Mouse (Mus musculus): ENCODE measurements around the gene Cbr1.
A peak's percentile ranks its signal among the peaks of the same experiment; 100 is the strongest.

The Cbr1 gene

DNA sequence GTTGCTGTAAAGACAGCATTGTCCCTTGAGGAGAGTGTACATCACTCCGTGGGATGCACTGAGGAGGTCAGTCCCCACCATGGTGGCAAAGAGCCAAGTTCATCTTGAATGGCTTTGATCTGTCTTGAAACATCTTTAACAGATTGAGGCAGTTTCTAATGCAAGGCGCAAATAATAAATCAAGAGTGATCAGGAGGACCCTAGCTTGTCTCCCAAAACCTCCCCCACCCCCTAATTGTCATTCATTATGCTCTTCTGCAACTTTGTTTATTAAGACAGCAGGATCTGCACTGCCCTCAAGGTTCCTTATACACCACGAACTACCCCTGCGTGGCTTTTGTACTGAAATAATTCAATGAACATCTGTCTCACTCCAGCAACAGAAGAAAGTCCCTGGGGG, at the start of gene Cbr1:
Gene Cbr1, plus strand, starts transcription at position 301 of the 400 bp plus-strand sequence.
- DNase-seq (ENCODE audit: low read depth in 2 of 2, low spot score in 2 of 2), result no peak

DNA sequence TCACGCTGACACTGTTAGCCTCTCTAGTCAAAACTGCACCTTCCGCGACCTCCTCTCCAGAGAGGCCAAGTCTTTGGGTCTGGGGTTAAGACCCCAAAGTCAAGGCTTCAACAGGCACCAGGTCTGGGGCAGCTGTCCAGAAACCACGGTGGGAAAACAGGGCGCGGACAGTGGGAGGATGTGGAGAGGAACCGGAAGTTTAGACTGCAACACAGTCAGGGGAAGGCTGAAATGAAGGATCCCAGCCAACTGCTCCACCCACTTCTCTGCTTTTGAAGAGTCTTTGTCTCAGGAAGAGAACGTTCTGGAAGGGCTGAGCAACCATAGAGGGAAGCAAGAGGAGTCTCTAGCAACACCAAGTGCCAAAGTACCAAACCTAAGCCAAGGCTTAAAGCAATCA, 48.0 kb upstream of the Cbr1 start:
- DNase-seq (ENCODE audit: low read depth in 2 of 2, low spot score in 2 of 2), result no peak

DNA sequence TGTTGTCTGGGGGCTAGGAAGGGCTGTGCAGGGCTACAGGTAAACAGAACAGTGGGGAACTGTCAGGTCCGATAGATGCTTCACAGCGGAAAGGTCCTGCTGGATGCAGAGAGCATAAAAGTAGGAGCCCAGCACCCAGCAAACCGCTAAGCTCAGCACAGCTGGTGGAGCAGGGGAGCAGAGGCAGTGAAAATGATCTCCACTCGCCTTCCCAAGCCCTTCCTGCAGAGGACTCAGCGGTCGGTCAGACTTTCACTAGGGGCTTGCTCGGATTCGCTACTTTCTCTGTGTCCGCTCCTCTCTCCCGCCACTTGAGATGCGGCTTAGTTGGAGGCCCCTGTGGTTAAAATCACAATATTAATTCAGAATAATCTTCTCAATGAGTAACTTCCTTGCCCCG, 47.2 kb upstream of the Cbr1 start:
- DNase-seq (ENCODE audit: low read depth in 2 of 2, low spot score in 2 of 2), result no peak

DNA sequence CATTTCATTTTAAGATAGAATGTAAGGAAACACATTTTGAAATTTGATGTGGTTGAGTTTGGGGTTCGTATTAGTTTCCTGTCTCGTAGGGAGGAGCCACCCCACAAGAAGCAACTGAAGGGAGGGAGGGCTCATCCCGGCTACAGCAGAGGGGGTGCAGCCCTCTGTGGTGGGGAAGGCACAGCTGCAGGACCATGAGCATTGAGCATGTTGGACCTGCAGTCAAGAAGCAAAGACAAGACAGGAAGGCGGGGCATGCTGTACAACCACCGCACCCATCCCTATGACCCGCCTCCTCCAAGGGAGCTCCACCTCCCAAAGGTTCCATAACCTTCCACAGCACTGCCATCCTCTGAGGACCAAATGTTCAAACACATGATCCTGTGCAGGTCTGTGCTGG, 33.3 kb upstream of the Cbr1 start:
- peak; percentile 28 to 54 for DNase-seq (ENCODE audit: low read depth in 2 of 2, low spot score in 2 of 2)

DNA sequence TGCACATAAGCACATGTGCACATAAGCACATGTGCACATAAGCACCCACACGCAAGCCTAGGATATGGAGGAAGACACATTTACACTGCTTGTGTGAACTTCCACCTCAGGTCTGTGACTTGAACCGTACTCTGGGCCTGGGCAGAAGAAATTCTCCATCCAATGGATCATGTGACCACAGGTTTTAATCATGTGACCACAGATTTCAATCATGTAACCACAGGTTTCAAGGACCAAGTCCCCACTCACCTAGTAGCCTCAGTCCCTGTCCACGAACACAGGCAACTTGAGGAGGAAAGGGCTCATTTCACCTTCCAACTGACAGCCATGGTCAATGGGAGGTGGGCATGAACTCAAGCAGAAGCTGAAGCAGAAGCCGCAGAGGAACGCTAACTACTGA, 32.2 kb upstream of the Cbr1 start:
- DNase-seq (ENCODE audit: low read depth in 2 of 2, low spot score in 2 of 2), result no peak

DNA sequence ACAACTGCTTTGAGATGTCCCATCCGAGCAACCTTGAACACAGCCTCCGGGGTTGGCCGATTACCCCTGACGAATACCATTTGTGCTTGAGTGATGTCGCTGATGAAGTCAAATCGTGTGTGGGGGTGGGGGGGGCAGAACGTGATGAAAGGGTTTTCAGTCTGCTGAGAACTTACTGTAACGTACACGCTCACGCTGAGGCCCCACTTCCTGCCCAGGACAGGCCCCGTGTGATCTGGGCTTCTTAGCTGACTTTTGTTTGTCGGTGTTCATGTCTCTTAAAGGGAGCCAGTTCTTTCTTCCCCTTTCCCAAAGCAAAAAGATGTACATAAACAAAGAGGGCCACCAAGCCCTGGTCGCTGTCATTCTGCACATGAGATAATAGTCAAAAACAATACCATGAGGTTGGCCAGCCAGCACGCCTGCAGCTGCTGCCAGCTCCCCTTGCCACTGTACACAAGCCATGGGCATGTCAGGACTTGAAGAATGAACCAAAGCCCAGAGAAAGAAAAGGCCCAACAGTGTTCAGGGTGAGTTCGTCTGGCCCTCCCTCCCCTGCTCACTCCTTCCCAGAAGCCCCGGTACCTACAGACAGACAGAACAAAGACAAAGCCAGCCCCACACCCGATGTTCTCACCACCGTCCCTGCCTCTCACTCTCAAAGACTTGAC, 31.0 kb upstream of the Cbr1 start:
- DNase-seq (ENCODE audit: low read depth in 2 of 2, low spot score in 2 of 2), result peak; percentile 38 to 65

DNA sequence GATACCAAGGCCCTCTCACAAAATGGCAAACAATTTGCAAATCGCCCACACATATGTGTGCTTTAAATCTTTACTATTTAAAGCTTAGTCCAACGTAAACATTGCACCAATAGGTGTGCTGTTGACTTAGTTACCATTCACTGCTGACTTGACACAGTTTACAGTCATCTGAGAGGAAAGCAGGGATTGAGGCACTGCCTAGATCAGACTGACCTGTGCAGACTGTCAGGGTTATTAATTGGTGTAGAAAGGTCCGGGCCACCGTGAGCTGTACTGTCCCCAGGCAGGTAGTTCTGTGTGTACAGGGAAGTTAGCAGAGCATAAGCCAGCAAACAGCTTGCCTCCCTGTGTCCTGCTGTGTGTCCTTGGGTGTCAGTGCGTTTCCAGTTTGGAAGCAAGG, 30.1 kb upstream of the Cbr1 start:
- no peak for DNase-seq (ENCODE audit: low read depth in 2 of 2, low spot score in 2 of 2)

DNA sequence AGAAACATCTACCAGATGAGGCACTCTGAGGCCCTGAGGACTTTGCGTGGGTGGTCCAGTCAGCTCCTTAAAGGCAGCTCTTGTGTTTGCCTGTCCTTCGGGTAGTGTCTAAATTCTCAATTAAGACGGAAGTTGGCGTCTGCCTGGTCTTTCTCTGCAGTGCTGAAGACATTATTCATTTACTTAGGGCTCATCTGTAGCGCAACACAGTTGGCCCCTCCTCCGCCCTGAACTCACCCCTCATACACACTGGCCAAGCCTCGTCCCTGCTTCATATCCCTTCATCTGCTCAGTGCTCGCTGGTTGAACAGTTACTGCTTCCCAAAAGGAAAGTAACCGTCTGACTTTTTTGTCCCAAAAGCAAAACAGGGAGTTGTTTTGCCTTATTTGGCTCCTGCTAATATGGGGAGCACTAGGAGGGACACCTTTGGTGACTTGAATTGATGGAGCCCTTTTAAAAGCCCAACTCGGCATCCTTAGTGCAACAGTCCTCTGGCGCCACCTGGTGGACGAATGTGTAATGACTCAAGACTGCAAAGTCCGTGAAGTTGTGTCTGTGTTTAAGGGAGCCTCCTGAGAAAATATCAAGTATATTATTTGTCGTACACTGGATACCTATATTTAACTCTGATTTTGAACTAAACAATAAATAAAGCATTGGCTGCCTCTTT, 29.1 kb upstream of the Cbr1 start:
- peak; percentile 83 to 87 for DNase-seq (ENCODE audit: low read depth in 2 of 2, low spot score in 2 of 2)

DNA sequence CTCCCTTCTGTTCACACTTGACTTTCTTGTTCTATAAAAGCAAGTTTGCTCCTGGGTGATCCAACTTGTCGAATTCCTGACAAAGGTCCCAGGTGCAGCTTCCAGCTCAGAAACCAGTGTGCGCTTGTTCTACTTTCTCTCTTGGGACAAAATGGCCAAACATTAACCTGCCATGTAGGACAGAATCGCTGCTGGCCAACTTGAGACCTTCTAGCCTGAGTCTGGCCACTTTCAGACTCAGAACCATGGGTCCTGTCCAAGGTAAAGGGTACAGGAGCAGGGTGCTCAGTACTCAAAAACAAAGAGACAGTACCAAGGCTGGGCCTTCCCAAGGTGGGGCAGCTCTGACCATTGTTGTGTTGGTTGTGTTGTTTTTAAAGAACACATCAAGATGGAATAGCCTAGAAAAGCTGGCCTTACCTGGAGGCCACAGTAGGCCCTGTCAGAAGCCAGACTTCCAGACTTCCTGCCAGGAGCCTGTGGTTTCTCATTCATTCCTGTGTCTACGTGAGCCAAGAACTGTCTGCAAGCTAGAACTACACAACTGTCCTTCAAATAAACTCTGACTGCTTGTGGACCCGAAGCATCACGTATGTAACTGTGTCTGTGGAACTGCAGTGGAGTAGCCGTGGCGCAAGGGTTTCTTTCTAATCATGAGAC, 27.2 kb upstream of the Cbr1 start:
- no peak for DNase-seq (ENCODE audit: low read depth in 2 of 2, low spot score in 2 of 2)

DNA sequence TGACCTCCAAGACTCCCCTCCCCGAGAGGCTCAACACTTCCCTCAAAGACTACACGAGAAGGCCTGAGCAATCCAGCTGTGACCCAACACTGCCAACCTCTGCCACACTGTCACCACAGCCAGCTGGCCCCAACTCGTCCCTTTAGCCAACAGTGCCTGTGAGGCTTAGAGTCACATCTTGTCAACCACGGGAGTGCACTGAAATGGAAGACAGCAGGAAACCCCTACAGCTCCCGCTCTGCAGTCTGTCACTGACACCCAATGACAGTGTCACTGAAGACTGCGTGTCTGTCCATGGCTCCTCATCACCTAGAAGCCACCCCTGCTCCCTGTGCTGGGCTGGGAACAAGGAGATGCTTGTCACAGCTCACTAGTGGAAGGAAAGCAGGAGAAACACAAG, 24.5 kb upstream of the Cbr1 start:
- no peak for DNase-seq (ENCODE audit: low read depth in 2 of 2, low spot score in 2 of 2)

DNA sequence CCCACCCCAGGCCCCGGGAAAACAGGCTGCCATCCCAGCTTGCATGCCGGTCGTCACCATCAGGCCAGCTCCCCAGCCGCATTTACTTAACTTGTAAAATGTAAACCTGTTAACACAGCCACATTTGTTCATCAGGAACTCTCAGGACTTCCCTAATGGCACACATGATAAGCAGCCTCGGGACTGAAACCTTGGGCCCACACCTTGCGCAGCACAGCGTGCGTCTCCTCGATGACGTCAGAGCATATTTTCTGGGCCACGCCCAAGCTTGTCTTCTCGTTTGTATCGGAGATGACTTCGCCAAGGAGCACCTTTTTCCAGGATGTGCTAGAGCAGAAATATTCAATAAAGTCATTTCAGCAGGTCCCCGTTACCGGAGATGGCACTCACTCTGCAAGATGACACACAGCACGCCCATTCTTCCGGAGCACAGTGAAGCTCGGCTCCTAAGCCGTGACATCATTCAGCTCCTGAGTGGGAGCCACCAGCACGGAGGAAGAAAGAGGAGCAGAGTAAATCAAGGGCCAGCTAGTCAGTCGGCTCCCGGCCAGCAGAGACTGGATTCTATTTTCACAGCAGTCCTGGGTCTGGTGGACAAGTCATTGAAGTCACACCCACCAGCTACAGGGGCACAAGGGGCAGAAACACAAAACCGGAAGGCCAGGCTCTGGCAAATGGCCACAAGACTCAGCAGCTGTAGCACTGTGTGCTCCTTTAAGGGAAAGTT, 20.5 kb upstream of the Cbr1 start:
- no peak for DNase-seq (ENCODE audit: low read depth in 2 of 2, low spot score in 2 of 2)

DNA sequence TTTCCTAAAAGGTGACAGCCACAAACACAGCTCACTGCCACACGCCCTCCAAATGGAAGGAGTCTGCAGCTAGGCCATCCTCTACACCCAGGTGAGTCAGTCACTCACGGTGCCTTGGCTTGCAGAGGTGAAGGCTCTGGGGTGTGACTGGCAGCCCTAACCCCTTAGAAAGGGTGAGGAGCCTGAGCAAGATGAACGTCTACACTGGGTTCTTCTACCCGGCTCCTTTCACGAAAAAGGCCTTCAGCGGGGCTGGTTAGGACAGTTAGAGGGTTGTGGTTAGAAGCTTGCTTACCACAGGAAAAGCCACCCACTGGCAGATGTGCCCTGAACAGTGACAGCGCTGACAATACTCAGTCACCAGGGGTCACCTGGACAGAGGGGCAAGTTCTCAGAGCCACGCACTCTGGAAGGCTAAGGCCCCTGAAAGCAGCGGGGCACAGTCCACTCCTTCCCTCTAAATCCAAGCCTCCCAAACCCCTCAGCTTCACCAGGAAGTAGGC, 19.9 kb upstream of the Cbr1 start:
- DNase-seq (ENCODE audit: low read depth in 2 of 2, low spot score in 2 of 2), result no peak

DNA sequence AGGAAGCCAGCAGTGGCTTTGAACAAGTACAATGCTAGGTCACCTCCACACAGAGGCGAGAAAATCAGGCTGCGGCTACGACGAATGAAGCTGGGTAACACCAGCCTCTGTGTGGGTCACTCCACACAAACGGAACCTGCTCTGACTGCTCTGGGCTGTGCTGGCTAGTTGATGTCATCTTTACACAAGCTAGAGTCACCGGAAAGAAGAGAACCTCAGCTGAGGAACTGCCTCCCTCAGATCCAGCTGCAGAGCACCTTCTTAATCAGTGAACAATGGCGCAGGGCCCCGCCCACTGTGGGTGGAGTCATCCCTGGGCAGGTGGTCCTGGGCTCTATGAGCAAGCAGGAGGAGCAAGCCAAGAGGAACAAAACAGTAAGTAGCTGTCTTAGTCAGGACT, 19.3 kb upstream of the Cbr1 start:
- DNase-seq (ENCODE audit: low read depth in 2 of 2, low spot score in 2 of 2), result peak in 1 of 2 experiments; percentile 15

DNA sequence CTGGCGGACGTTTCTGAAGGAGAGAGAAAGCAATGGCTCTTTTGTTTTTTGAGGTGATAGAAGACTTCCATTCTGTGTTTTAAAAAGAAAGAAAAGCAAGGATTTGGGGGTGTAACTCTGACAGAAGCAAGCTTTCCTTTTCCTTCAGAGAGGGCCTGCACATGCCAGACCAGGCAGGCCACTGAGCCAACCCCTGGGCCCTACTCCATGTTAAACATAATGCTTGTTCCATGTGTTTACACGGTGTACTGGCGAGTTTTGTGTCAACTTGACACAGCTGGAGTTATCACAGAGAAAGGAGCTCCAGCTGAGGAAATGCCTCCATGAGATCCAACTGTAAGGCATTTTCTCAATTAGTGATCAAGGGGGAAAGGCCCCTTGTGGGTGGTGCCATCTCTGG, 17.4 kb upstream of the Cbr1 start:
- no peak for DNase-seq (ENCODE audit: low read depth in 2 of 2, low spot score in 2 of 2)

DNA sequence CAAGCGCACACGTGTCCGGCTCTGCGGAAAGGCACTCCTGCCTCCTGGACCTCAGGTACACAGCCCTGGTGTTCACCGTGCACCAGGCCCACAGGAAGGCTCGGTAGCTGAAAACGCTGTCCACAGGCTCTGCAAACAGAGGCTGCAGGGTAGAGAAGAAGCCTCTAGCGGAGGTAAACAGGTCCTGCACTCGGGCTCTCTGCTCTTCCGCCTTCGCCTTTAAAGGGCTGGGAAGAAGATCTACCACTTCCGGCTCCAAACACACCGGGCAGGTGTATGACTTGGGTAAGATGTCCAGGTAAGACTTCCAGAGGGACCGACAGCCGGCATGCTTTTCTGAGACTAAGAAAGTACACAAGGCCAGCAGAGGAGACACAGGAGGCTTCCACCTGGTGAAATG, 14.7 kb upstream of the Cbr1 start:
- DNase-seq (ENCODE audit: low read depth in 2 of 2, low spot score in 2 of 2), result no peak

DNA sequence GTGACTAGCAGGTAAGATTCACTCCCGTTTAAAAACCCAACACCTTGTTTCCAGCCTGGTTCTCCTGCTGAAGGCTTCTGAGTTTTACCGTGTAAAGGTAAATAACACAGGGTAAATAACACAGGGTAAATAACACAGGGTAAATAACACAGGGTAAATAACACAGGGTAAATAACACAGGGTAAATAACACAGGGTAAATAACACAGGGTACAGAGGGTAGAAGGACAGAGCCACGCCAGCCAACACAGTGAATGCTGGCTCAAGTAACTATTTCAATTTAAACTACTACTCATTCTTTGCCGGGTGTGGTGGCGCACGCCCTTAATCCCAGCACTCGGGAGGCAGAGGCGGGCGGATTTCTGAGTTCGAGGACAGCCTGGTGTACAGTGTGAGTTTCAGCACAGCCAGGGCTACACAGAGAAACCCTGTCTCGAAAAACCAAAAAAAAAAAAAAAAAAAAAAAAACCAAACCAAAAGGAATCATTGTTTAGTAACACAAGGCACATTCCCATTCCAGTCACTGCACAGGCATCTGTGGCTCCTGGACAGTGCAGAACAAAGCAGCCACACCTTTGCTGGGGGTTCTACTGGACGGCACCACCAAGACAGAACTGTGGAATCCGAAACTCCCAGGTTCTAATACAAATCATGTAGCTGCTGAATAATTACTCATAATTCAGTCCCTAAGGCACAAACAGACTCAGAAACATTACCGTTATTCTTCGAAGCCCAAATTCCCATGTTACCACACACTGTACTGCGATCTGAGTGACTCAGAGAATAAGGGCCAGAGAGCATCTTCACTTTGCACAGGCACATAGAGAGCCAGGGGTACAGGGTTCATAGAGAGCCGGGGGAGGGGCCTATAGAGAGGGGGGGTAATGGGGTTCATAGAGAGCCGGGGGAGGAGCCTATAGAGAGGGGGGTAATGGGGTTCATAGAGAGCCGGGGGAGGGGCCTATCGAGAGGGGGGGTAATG, 13.9 kb upstream of the Cbr1 start:
- DNase-seq (ENCODE audit: low read depth in 2 of 2, low spot score in 2 of 2), result no peak

DNA sequence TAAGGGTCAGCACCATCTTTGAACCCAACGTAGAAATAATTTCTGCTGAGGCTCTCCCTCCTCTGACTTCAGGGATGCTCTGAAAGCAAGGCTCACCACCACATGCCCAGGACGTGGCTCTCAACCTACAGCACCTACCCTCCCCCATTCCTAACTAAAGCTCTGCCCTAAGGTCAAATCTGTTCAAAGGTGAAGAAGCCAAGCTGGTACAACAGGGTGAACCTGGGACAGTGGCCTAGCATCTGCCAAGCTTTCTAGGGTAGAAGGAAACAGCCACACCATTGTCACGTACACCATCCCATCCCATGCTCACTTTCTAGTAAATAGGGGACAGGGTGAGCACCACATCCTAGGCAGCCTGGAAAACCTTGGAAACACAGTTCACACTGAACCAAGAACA, 12.9 kb upstream of the Cbr1 start:
- DNase-seq (ENCODE audit: low read depth in 2 of 2, low spot score in 2 of 2), result no peak

DNA sequence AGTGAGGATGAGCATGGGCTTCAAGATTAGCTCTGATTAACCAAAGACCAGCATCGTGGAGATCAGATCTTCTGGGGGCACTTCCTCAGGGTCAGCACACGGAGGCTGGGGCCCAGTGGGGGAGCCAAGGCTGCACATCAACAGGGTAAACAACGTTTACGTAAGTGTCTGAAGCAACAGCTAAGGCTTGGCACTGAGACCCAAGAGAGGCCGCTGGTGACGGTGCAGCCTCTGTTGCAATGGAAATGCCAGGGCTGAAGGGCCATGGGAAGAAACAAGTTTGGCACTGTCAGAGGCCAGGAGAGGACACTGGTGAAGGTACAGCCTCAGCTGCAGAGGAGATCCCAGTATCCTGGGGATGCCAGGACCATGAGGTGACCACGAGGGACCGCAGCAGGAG, 12.2 kb upstream of the Cbr1 start:
- DNase-seq (ENCODE audit: low read depth in 2 of 2, low spot score in 2 of 2), result no peak

DNA sequence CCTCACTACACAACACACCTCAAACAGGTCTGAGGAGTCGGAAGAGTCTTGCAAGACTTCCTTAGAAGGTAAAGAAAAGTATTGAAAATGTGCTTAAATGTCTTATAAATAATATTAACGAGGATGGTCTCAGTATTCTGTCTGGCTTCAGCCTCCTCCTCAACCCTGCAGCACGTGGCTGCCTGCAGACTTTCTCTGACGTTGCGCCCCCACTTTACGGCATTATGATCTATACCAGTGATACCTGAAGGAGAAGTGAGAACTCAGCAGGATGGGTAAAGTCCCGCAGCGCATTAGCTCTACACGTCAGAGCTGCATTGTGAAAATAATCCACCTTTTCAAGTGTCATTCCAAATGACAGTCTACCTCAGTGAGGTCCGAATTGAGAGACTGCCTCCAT, 11.2 kb upstream of the Cbr1 start:
- DNase-seq (ENCODE audit: low read depth in 2 of 2, low spot score in 2 of 2), result no peak

DNA sequence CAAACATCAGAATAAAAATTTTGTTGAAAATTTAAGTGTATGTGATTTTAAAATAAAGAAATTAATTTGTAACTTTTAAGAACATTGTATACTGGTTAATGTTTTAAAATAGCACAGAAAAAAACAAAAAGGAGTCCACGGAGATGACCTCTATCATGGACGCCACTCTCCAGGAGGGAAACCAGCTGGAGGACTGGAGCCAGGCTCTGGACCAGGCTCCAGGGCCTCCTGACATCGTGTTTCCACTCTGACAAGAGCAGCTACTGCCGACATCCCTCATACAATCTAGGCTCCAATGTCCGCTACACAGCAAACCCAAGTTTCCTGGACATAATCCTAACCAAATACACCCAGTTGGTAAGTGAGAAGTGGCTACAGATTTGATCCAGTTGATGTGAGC, 9.9 kb upstream of the Cbr1 start:
- no peak for DNase-seq (ENCODE audit: low read depth in 2 of 2, low spot score in 2 of 2)

DNA sequence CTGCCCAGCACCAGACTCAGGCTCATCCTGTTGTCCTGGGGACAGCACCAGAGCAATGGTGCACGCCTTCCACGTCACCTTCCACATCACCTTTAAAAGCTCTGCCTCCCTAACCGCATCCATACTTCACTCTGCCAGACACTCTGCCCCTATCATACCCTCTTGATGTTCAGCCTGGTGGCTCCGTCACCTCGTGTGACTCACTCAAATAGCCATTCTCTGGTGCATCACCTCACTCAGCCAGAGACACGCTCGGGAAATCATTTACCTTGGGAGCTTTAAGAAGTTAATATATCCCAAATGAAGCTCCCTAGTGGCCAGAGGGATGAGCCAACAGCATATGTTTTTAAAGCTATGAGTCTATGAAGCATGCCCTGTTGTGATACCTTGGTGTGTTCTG, 8.8 kb upstream of the Cbr1 start:
- DNase-seq (ENCODE audit: low read depth in 2 of 2, low spot score in 2 of 2), result no peak

Data from CD8-positive naive resting alpha-beta T cell, adult 2 months (primary cell).